Mouse (Mus musculus): Measurements from ENCODE around the gene Oit1. TPM values are rescaled to one million over a fixed set of nuclear protein-coding genes. Genes with fewer than 3 reads are reported as not detected.

Oit1 gene
- total RNA-seq, 1 experiment from 2014 or later = not detected

Other genes with a start within 250 kb of the Oit1 start
- 450 and 471 TPM in 2 replicates for gene Pdhb, start 205.7 kb downstream of the Oit1 start, total RNA-seq (2021)
- 12.3 and 15.4 TPM in 2 replicates for gene Kctd6, start 164.6 kb downstream of the Oit1 start, total RNA-seq (2021)
- 2.2 and 30.4 TPM in 2 replicates for gene Acox2, start 119.4 kb downstream of the Oit1 start, total RNA-seq (2021)
- gene Fam107a, start 60.7 kb downstream of the Oit1 start, total RNA-seq (2021) = 5.0 and 8.7 TPM in 2 replicates

Measured in adrenal gland, postnatal 14 days (tissue).